Mouse (Mus musculus): ENCODE measurements around the gene Cyp2t4.

Gene Cyp2t4

GRCm38 (mm10) chr7:27160921-27161320, 7.4 kb downstream of the Cyp2t4 start:
- in situ Hi-C loops (cut with MboI, MseI) = no loop called here

GRCm38 (mm10) chr7:27161744-27162143, 8.2 kb downstream of the Cyp2t4 start:
- in situ Hi-C loops (cut with MboI, MseI) = no loop called here

GRCm38 (mm10) chr7:27162780-27163449, 9.4 kb downstream of the Cyp2t4 start:
- in situ Hi-C loops (cut with MboI, MseI) = no loop called here

DNA sequence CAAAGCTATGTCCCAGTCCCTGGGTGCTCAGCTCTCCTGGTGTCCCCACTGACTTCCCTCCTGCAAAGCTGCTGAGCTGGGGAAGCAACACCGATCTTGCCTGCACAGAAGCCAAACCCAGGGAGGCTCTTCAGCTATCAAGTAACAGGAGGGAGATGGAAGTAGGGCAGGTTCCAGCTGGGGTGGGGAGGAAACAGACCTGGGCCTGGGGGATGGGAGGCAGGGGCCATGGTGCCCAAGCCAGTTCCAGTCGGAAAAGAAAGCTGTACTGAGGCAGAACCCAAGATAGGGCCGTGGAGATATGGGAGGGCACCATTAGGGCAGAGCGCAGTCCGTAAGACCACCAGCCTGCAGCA, 9.9 kb downstream of the Cyp2t4 start:
- in situ Hi-C loops (cut with MboI, MseI) = no loop called here

- in situ Hi-C loops (cut with MboI, MseI) = no loop called here
These were observed 10.8 kb downstream of the Cyp2t4 start for GRCm38 (mm10) chr7:27164112-27164947.

DNA sequence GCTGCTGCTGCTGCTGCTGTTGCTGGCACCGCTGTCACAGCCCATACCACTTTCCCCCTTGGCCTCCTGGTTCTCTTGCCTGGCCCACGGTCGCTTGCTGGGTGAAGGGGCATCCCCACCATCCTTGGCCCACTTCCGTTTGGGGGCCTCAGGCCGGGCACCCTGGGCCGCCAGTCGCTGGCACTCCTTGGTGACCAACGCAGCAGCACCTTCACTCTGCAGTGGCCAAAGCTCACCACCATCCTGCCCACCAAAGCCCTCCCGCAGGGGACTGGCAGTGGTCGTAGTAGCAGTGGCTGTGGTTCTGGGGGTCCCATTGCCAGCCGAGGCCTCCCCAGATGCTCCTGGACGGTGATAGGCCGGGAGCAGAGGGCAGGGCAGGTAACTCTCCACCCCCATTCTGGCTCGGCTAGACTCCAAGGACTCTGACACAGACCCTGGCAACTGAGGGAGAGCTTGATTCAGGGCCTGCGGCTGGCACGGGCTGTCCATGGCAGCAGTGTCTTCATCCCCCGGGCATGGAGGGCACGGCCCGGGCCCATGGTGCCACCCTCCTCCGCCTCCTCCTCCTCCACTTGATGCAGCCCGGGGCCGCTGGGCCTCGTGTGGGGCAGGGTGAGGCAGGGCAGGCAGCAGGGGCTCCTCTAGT, 11.6 kb downstream of the Cyp2t4 start:
- in situ Hi-C loops (cut with MboI, MseI) = no loop called here

DNA sequence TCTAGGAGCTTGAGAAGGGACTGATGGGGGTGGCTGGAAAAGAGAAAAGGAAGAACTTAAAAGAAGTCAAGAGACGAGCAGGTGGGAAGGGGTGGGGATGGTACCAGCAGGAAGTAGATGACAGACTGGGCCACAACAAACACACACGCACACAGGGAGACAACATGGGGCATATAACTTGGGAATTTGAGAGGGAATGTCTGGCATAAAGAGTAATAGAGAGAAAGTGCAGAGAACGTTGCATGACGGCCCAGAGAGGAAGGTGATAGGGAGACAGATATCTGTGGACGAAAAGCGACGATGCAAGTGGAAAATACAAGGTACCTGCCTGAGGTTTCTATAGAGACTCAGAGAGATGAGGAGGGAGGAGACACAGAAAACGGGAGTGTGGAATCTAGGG, 12.2 kb downstream of the Cyp2t4 start:
- in situ Hi-C loops (cut with MboI, MseI) = no loop called here

DNA sequence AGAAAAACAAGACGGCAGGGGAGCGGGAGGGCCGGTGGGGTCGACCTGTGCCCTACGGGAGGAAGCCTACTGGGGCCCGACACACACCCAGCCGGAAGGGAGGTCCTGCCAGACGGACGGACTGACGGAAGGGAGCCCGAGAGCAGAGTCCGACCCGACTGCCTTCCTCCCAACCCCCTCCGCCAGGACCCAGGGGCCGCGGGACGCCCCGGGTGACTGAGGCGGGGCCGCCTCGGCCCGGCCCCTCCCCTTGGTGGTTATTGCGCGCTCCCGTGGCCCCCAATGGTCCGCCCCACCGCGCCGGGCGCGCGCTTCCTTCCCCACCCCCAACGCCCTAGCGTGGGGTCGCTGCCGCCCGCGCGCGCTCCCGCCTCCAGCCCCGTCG, 12.7 kb downstream of the Cyp2t4 start:
- in situ Hi-C loops (cut with MboI, MseI) = no loop called here

- in situ Hi-C loops (cut with MboI, MseI) = no loop called here
These were observed 13.3 kb downstream of the Cyp2t4 start, which contains the start of gene Egln2 for GRCm38 (mm10) chr7:27166614-27167474. Egln2 (minus strand) TSS chr7:27166802.

DNA sequence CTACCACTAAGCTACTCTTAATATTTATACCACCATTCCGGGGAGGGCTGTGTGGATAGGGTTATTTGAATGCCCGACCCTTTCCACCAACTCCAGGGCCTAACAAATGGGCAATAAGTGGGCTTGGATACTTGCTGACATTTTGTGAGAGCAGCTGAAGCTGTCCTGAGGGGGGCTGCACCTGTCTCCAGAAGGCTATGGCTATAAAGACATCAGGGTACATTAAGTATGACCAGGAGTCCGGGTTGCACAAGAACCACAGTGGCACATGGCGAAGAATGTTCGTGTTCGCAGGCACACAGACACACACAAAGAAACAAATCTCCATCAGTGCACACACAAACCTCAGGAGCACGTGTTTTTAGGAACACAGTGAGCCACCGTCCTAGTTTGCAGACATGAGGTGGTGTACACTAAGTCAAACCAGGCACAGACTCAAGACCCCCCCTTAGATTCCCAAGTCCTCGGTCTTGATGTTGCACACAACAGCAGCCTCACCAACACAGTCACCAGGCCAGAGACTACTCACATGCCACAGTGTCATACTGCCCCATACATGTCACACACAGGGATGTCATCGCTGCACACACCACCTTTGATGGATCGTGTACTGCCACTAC, 14.1 kb downstream of the Cyp2t4 start:
- in situ Hi-C loops (cut with MboI, MseI) = no loop called here

GRCm38 (mm10) chr7:27168371-27168770, 14.9 kb downstream of the Cyp2t4 start:
- in situ Hi-C loops (cut with MboI, MseI) = no loop called here

DNA sequence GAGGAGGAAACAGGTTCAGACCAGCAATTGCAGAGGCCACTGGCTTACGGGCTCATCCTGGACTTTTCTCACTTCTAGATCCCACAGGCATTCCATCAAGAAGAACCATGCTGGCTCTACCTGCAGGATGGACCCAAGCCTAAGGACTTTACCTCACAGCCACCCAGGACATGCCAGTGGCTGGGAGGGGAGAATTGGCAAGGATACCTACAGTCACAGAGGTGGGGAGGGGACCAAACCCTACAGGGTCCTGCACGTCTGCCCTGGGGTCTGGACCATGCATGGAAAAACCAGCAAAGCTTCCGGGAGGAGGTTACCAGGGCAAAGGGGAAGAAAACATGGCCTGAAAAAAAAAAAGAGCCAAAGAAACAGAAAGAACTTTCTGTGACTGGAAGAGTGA, 17.5 kb downstream of the Cyp2t4 start:
- in situ Hi-C loops (cut with MboI, MseI) = no loop called here

DNA sequence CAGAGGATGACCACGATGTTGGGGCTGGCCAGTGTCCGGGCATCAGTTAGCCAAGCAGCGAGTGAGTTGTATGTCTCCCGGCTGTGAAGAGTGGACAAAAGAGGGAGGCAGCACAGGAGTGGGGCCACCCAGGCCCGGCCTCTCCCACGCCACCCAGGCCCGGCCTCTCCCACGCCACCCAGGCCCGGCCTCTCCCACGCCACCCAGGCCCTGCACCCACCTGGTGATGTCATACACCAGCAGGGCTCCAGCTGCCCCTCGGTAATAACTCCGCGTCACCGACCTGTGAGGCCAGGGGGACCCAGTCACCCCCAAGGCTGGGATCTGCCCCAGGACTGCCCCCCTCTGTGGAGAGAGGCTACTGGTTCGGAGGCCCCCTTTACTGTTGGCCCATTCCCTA, 21.0 kb downstream of the Cyp2t4 start:
- in situ Hi-C loops (cut with MboI, MseI) = no loop called here

GRCm38 (mm10) chr7:27174896-27175295, 21.4 kb downstream of the Cyp2t4 start:
- in situ Hi-C loops (cut with MboI, MseI) = loop anchor here (25.0 kb wide), 1 partner anchor 1438 kb away; no protein-coding TSS in a partner anchor

DNA sequence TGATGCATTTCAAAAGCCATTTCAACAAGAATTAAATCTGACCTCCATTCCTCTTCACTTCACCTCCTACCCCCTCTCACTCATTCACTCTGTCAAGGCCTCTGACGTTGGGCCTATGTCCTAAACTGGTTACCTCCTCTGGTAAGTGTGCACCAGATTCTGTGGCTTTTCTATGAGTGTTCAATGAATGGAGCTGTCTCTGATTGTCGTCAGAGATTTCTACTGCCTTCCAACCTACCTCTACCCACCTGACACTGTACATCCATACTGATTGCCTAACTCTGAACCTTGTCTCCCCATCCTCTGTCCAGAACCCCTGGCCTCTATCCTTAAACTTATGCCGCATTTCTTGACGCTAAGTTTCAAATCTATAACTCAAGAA, 24.4 kb downstream of the Cyp2t4 start:
- in situ Hi-C loops (cut with MboI, MseI) = loop anchor here (25.0 kb wide), 1 partner anchor 1441 kb away; no protein-coding TSS in a partner anchor

DNA sequence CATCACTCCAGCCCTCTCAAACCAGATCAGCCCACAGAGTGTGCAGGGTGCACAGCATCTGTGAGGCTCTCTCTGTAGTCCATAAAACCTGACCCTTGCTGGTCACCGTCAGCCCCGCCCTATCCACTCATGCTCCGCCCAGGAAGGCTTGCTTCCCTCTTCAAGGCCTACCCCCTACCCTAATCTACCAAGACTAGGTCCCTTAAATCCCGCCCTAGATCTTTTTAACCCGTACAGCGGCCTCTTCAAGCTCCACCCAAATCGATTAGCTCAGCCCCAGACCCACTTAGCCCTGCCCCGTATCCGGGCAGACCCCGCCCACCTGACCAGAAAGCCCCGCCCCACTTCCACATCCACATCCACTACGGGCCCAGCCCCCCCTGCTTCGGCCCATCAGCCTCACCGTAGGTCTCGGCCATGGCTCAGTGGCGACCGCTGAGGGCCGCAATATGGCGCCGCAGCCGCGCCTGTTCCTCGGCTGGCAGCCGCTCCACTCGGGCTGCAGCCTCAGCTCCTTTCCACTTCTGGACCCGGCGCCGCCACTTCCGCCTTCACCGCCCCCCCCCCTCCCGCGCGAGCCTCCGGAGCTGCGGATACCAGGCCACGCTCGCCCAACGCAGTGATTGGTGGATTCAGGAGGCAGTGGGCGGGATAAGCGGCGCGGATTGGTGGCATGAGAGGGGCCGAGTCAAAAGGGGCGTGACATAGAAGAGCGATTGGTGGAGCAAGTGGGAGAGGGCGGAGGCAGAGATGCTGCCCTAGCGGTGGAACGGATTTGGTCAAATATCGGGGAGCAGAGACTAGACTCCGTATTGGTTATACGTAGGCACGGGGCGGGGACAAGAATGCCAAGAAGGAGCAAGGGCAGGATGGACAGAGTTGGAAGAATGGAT, 25.1 kb downstream of the Cyp2t4 start, which contains the start of gene Rab4b:
Rab4b (minus strand) TSS at position 573 of the 893 bp plus-strand sequence.
- in situ Hi-C loops (cut with MboI, MseI) = loop anchor here (25.0 kb wide), 1 partner anchor 1441 kb away; no protein-coding TSS in a partner anchor

DNA sequence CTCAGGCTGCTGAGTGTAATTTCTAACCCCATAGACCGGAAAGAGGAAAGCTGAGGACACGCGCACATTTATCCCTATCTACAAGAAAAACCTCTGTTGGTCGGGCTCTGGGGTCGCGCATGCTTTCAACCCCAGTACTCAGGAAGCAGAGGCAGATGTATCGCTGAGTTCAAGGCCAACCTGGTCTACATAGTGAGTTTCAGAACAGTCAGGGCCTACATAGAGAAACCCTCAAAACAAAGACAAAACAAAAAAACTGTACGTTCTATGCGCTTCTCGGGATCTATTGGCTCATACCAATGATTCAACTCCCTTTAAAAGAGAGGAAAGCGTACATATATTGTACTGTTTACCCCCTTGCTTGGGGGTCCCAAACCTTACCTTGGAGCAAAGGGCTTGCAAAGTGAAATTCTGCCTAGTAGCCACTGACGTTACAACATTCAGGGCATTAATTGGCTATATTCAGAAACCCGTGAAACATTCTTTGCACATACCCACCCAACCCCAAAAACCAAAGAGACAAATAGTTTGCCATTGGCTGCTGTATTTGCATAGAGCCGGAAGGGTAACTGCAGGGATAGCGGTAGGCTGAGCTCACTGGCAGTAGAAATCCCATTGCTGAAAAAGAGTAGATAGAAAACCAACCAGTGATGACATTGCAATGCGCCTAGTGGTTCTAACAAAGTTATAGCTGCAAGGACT, 25.9 kb downstream of the Cyp2t4 start:
- in situ Hi-C loops (cut with MboI, MseI) = loop anchor here (25.0 kb wide), 1 partner anchor 1442 kb away; no protein-coding TSS in a partner anchor

DNA sequence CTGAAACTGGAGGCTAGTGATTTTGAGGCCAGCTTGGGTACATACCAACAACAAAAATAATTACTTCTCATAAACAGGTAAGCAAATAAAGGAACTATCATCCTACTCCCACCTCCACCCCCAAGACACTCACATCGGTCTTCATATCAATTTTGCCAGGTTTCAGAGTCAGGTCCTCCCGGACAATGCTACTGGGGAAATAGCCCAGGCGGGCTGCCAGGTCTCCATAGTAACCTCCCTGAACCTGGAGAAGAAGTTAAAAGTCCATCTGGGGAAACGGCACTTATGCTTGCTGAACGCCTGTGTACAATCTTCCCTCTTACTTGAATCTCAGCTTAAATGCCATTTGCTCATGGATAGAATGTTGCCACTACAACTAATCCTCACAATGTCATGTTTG, 26.5 kb downstream of the Cyp2t4 start:
- in situ Hi-C loops (cut with MboI, MseI) = loop anchor here (25.0 kb wide), 1 partner anchor 1443 kb away; no protein-coding TSS in a partner anchor

Data from T-helper 1 cell (primary cell).